Mouse (Mus musculus) lung, embryonic 16.5 days (tissue): ENCODE results near the gene Cacna1d. TPM values are rescaled to one million over a fixed set of nuclear protein-coding genes. Genes with fewer than 3 reads are reported as not detected.
A peak's percentile ranks its signal among the peaks of the same experiment; 100 is the strongest.

Source experiments
- ATAC-seq: fragments of 200-750 bp; cut with Nextera tagmentation; 2 replicates; pipeline ENCODE4 v1.8.0; 2017; ENCODE audit warnings: low read depth, mild to moderate bottlenecking, moderate library complexity
- H3K27ac ChIP-seq: fragments of 300-500 bp; sonication (generic); 2 replicates; pipeline ENCODE4 v1.5.1; 2014; ENCODE audit warnings: mild to moderate bottlenecking, control low read depth, low read length
- H3K27me3 ChIP-seq: fragments of 300-500 bp; sonication (generic); 2 replicates; pipeline ENCODE4 v1.6.1; 2014; ENCODE audit warnings: low read depth, low read length, mixed read lengths; ENCODE audit not compliant: control insufficient read depth, insufficient read depth
- H3K36me3 ChIP-seq: fragments of 300-500 bp; sonication (generic); 2 replicates; pipeline ENCODE4 v1.6.1; 2014; ENCODE audit warnings: low read length; ENCODE audit not compliant: control insufficient read depth, insufficient read depth
- H3K4me1 ChIP-seq: fragments of 300-500 bp; sonication (generic); replicated peaks from 2 replicates; pipeline ENCODE4 v1.6.1; 2014; ENCODE audit warnings: low read length, mixed read lengths; ENCODE audit not compliant: control insufficient read depth, insufficient read depth
- H3K4me2 ChIP-seq: fragments of 300-500 bp; sonication (generic); 2 replicates; pipeline ENCODE4 v1.6.1; 2014; ENCODE audit warnings: low read depth, low read length, control low read depth
- H3K4me3 ChIP-seq: fragments of 300-500 bp; sonication (generic); 2 replicates; pipeline ENCODE4 v1.5.1; 2014; ENCODE audit warnings: mild to moderate bottlenecking, low read length, control low read depth
- H3K9ac ChIP-seq: fragments of 300-500 bp; sonication (generic); 2 replicates; pipeline ENCODE4 v1.6.1; 2014; ENCODE audit warnings: low read length, control low read depth
- H3K9me3 ChIP-seq: fragments of 300-500 bp; sonication (generic); 2 replicates; pipeline ENCODE4 v1.6.1; 2016; ENCODE audit warnings: low read length; ENCODE audit not compliant: control insufficient read depth
- WGBS: fragments of 180-500 bp; shearing (Covaris S2); extraction: QIAGEN DNeasy Blood & Tissue Kit; methylation state at CpG from one replicate; pipeline ENCODE4 v1.1.7; 2014; 5-methylcytosine and 5-hydroxymethylcytosine counted together
- polyA plus RNA-seq: library from polyadenylated mRNA; unstranded; fragments of >200 nt; fragmentation: Nextera tagmentation; extraction: Ambion mirVana; gene quantifications from 2 replicates; pipeline ENCODE4 v1.2.1, GENCODE M21; 2015

Cacna1d gene
- polyA plus RNA-seq, 1 experiment from 2014 or later = 9.2 TPM

GRCm38 (mm10) chr14:30092426-30092825, 398.8 kb downstream of the Cacna1d start:
- Histone ChIP-seq H3K27me3 (no peaks in the 10 kb centered on the region), H3K9ac (no peak overlapping the region), H3K36me3 (no peaks in the 10 kb centered on the region), H3K27ac (no peak overlapping the region), H3K4me1 (no peaks in the 10 kb centered on the region), H3K4me3 (no peak overlapping the region), H3K9me3 (no peaks in the 10 kb centered on the region), H3K4me2 (no peak overlapping the region)
- no peak for ATAC-seq
- WGBS = 53% methylated on average over 4 of the region's 4 CpGs

DNA sequence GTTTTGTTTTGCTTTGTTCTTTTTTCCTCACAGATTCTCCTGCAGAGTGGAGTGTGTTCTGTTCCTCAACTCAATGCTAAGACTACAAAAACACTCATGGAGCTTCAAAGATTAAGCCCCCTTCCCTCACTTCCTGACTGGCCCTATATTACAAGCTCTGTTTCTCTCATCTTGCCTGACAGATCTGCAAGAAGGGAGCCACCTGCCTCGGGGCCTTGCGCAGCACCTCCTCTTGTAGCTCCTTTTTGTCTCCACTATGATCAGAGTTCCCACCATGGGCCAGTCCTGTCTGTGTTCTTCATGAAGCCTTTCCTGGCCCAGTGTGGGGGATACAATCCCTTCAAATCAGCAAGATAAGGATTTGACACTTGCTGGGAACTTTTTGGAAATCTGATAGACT, 399.2 kb downstream of the Cacna1d start:
- H3K27ac ChIP-seq = no peak overlapping the region
- H3K4me2 ChIP-seq = no peak overlapping the region
- H3K4me3 ChIP-seq = no peak overlapping the region
- H3K4me1 ChIP-seq = no peaks in the 10 kb centered on the region
- no peak for ATAC-seq
- WGBS = 72% methylated on average over 2 of the region's 2 CpGs
- H3K9me3 ChIP-seq = no peaks in the 10 kb centered on the region
- H3K9ac ChIP-seq = no peak overlapping the region
- H3K36me3 ChIP-seq = no peaks in the 10 kb centered on the region
- no peaks in the 10 kb centered on the region for H3K27me3 ChIP-seq

DNA sequence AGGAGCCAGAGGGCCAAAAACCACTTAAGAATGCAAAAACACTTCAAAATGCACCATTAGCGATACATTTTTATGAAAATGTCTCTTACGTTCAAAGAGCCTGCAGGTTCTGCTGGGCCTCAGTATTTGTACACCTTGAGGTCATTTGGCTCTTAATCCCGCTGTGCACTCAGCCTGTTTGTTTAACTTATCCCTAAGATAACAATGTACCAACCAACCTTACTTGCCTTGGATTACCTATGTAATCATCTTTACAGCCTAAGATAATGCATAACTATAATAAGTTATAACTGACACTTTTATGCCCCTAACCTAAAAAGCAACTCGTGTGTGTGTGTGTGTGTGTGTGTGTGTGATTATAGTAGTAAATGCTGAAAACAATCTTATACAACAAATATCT, 411.5 kb downstream of the Cacna1d start:
- no peak for ATAC-seq
- Histone ChIP-seq H3K9ac (no peak overlapping the region), H3K4me3 (no peak overlapping the region), H3K27me3 (no peaks in the 10 kb centered on the region), H3K36me3 (no peaks in the 10 kb centered on the region; the same call in 1 of the 2 replicates), H3K27ac (no peak overlapping the region), H3K4me2 (no peak overlapping the region), H3K9me3 (no peaks in the 10 kb centered on the region), H3K4me1 (no peaks in the 10 kb centered on the region)
- 43% methylated on average over 4 of the region's 4 CpGs for whole genome bisulfite sequencing

- no peak overlapping the region for H3K4me2 ChIP-seq
- H3K9me3 ChIP-seq = no peaks in the 10 kb centered on the region
- H3K27me3 ChIP-seq = no peaks in the 10 kb centered on the region
- H3K36me3 ChIP-seq = no peaks in the 10 kb centered on the region; the same call in 1 of the 2 replicates
- no peaks in the 10 kb centered on the region for H3K4me1 ChIP-seq
- WGBS = 70% methylated on average over 15 of the region's 15 CpGs
- H3K27ac ChIP-seq = no peak overlapping the region
- no peak for ATAC-seq
- H3K4me3 ChIP-seq = no peak overlapping the region
- H3K9ac ChIP-seq = no peak overlapping the region
Observed at GRCm38 (mm10) chr14:30078115-30078808, 413.0 kb downstream of the Cacna1d start.

- no peak for ATAC-seq
- Histone ChIP-seq H3K27me3 (no peaks in the 10 kb centered on the region), H3K36me3 (0 out of 2 replicates have a peak, but pooled peaks cover 3% of the 10 kb centered on the region), H3K9ac (no peak overlapping the region), H3K27ac (no peak overlapping the region), H3K4me1 (no peaks in the 10 kb centered on the region), H3K9me3 (no peaks in the 10 kb centered on the region), H3K4me2 (no peak overlapping the region), H3K4me3 (no peak overlapping the region)
- 73% methylated on average over 7 of the region's 7 CpGs for WGBS
Observed at GRCm38 (mm10) chr14:30075268-30075887, 415.9 kb downstream of the Cacna1d start.

DNA sequence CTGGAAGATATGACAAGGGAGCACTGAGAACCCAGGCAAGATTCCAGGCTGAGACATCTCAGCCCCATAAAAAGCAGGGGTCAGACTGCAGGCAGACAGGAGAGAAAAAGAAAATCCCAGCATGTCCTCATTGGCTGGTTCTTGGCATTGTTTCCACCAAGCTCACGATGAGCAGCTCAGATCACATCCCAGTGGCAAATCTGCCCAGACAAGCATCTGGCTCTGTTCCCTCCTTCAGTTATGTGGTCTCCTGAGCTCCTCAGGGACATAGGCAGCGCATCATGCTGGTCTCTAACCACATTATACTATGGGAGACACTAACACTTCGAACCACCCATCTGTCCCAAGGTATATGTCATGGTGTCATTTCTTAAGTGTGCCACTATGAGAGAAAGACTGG, 422.7 kb downstream of the Cacna1d start:
- Histone ChIP-seq H3K27ac (no peak overlapping the region), H3K4me3 (no peak overlapping the region), H3K27me3 (no peaks in the 10 kb centered on the region), H3K36me3 (0 out of 2 replicates have a peak, but pooled peaks cover 3% of the 10 kb centered on the region), H3K9me3 (no peaks in the 10 kb centered on the region), H3K9ac (no peak overlapping the region), H3K4me1 (no peaks in the 10 kb centered on the region), H3K4me2 (no peak overlapping the region)
- no peak for ATAC-seq
- 73% methylated on average over 3 of the region's 3 CpGs for WGBS

GRCm38 (mm10) chr14:30066752-30067151, 424.5 kb downstream of the Cacna1d start:
- no peak overlapping the region for H3K4me2 ChIP-seq
- 80% methylated on average over 12 of the region's 12 CpGs for WGBS

DNA sequence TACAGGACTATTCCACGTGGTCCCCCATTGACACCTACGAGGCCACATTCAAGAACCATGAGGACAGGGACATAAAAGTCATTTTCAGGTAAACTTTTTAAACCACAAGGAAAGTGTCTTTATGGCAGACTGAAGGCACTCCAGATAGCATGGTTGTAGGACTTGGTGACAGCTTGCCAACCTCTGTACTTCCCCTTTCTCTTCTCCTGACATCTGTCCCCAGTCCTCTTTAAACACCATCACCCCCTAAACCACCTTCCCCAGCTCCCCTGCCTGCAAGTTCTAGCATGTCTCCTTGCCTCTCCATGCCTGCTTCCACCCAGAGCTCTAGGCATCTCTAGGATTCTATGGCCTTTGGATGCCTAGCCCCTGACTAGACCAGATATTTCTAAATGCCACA, 426.4 kb downstream of the Cacna1d start:
- H3K4me1 ChIP-seq = no peaks in the 10 kb centered on the region
- H3K4me3 ChIP-seq = no peak overlapping the region
- no peaks in the 10 kb centered on the region for H3K9me3 ChIP-seq
- no peak overlapping the region for H3K9ac ChIP-seq
- no peak for ATAC-seq
- 82% methylated on average over 2 of the region's 2 CpGs for WGBS
- H3K27me3 ChIP-seq = no peaks in the 10 kb centered on the region
- H3K27ac ChIP-seq = no peak overlapping the region
- H3K36me3 ChIP-seq = no peaks in the 10 kb centered on the region
- no peak overlapping the region for H3K4me2 ChIP-seq

More at GRCm38 (mm10) chr14:30066752-30067151, 424.5 kb downstream of the Cacna1d start:
- no peak overlapping the region for H3K27ac ChIP-seq
- no peaks in the 10 kb centered on the region for H3K9me3 ChIP-seq
- H3K36me3 ChIP-seq = no peaks in the 10 kb centered on the region
- H3K27me3 ChIP-seq = no peaks in the 10 kb centered on the region
- no peak overlapping the region for H3K9ac ChIP-seq
- ATAC-seq = no peak
- H3K4me1 ChIP-seq = no peaks in the 10 kb centered on the region
- no peak overlapping the region for H3K4me3 ChIP-seq

- peak overlapping the region; percentile 76 for H3K27ac ChIP-seq
- peaks cover 31% of the 10 kb centered on the region for H3K4me1 ChIP-seq
- H3K4me2 ChIP-seq = no peak overlapping the region; the same call in 1 of the 2 replicates
- H3K9ac ChIP-seq = no peak overlapping the region
- peak; percentile 96 for ATAC-seq
- no peaks in the 10 kb centered on the region for H3K9me3 ChIP-seq
- 36% methylated on average over 13 of the region's 13 CpGs for WGBS
- no peak overlapping the region for H3K4me3 ChIP-seq
- H3K36me3 ChIP-seq = no peaks in the 10 kb centered on the region
- no peaks in the 10 kb centered on the region for H3K27me3 ChIP-seq
Observed at GRCm38 (mm10) chr14:30056031-30056766, 435.1 kb downstream of the Cacna1d start.
